Mouse (Mus musculus): ENCODE results near the gene Spop.

- TF ChIP-seq POLR2A (IDR thresholded peaks at IDR 0.05; ENCODE audit: control insufficient read depth, low read depth, low read length), result no peak
- no peak for TF ChIP-seq CTCF (IDR thresholded peaks at IDR 0.05; ENCODE audit: control insufficient read depth, insufficient read depth, insufficient replicate concordance, low read depth, low read length)
Observed at GRCm38 (mm10) chr11:95511919-95512318, 98.0 kb downstream of the Spop start.
